21 mouse cellular contexts compared by ENCODE assay signal in the genomic region with DNA sequence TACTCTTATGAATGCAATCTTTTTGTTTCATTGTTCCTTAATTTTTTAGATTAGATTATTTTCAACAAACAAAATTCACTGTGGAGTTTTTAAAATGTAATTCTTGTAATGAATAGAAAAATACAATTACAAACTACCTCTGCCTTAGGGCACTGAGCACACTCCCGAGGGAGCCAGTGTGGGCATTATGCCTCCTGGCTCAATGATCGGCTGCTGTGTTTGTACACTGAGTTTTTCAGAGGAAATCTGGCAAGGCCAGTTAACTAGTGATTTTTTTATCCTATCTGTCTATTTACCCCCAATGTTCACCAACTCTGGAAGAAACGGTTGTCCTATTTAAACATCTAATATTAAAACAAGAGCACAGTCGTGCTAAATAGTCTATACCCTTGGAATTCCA.
"Had no signal": no experiment of that assay in that cellular context is flagged by ENCODE, and none has a peak within 500 bp of the region (broad histone marks: within the 10 kb centered on the region; RNA-seq: fewer than 3 reads in every experiment).

No protein-coding gene starts in this region.

- H3K36me3 ChIP-seq: kidney, embryonic 15.5 days; liver, embryonic 15.5 days; lung, embryonic 15.5 days; midbrain, embryonic 10.5 days; midbrain, embryonic 13.5 days; neural tube, embryonic 12.5 days; neural tube, embryonic 15.5 days had no signal

- H3K4me1 ChIP-seq: kidney, embryonic 15.5 days; liver, embryonic 15.5 days; lung, embryonic 15.5 days; megakaryocyte, embryonic 14.5 days; midbrain, embryonic 10.5 days; midbrain, embryonic 13.5 days; neural tube, embryonic 12.5 days; neural tube, embryonic 15.5 days had no signal

- H3K4me3 ChIP-seq: kidney, embryonic 15.5 days; liver, embryonic 15.5 days; lung, embryonic 15.5 days; megakaryocyte, embryonic 14.5 days; midbrain, embryonic 10.5 days; midbrain, embryonic 13.5 days; neural tube, embryonic 12.5 days; neural tube, embryonic 15.5 days had no signal

- H3K9ac ChIP-seq: kidney, embryonic 15.5 days; liver, embryonic 15.5 days; lung, embryonic 15.5 days; midbrain, embryonic 13.5 days; neural tube, embryonic 12.5 days; neural tube, embryonic 15.5 days had no signal

- ATAC-seq: midbrain, embryonic 13.5 days had no signal

- DNase-seq: kidney, postnatal 10 days; kidney, postnatal 36 days; lung, adult 18-20 months; lung, postnatal 10 days; lung, postnatal 36 days; right cerebral cortex, adult 18-20 months; right cerebral cortex, postnatal 14 days; right cerebral cortex, postnatal 4 days; thymus, adult 2 months; thymus, postnatal 14 days; thymus, postnatal 4 days had no signal

- H3K27me3 ChIP-seq: kidney, embryonic 15.5 days; liver, embryonic 15.5 days; lung, embryonic 15.5 days; megakaryocyte, embryonic 14.5 days; midbrain, embryonic 13.5 days; neural tube, embryonic 12.5 days; neural tube, embryonic 15.5 days had no signal

- H3K4me2 ChIP-seq: kidney, embryonic 15.5 days; liver, embryonic 11.5 days; liver, embryonic 15.5 days; lung, embryonic 15.5 days; midbrain, embryonic 13.5 days; neural tube, embryonic 12.5 days; neural tube, embryonic 15.5 days had no signal

- H3K9me3 ChIP-seq: kidney, embryonic 15.5 days; liver, embryonic 15.5 days; lung, embryonic 15.5 days; midbrain, embryonic 10.5 days; midbrain, embryonic 13.5 days; neural tube, embryonic 12.5 days; neural tube, embryonic 15.5 days had no signal

- H3K27ac ChIP-seq: kidney, embryonic 15.5 days; liver, embryonic 15.5 days; lung, embryonic 15.5 days; midbrain, embryonic 10.5 days; midbrain, embryonic 13.5 days; neural tube, embryonic 12.5 days; neural tube, embryonic 15.5 days; stomach, postnatal 0 days had no signal
